Mouse (Mus musculus): ENCODE measurements at regions not wholly inside any gene's neighbourhood (a gene's known extent, or its start where the extent isn't known, plus 50 kb on each side); places are given as distances from the start of the nearest gene placed in this dataset. TPM values are rescaled to one million over a fixed set of nuclear protein-coding genes. Genes with fewer than 3 reads are reported as not detected.

DNA sequence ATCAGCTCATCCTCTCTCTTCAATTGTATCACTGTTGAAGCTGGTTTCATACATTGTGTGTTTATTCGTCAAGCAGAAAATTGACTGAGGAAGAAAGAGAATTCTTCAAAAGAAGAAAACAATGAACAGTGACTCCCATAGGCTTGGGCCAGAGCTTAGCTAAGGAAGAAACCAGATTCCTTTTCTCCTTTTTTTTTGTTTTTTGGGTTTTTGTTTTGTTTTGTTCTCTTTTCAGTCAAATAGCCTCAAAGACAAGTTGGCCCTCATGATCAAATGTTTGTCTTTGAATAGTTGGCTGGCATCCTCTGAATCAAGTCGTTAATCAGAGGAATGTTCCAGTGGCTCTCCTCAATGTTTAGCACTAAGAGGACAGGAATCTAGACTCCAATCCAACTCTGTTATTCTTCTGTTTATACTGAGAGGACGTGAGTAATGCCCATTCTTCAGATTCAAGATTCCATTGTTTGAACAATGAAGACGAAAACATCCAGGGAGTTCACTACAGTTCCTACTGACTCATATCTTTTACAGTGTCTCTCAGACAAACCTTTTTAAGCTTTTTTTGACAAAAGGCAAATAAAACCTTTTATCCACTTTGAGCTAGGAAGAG lies 86.1 kb upstream of the Adgrl4 start:
- H3K4me1 ChIP-seq (ENCODE audit: control insufficient read depth, insufficient read depth, low read length) = no peaks in the 10 kb centered on the region
- H3K27ac ChIP-seq (ENCODE audit: low read depth, low read length) = no peak overlapping the region
- no peak overlapping the region for H3K9ac ChIP-seq (ENCODE audit: low read length)
- ATAC-seq (ENCODE audit: low FRiP score) (no peak), DNase-seq (ENCODE audit: low spot score, missing footprints) (peak; percentile 37)
- no peak overlapping the region for H3K4me3 ChIP-seq (ENCODE audit: low read depth, low read length)
- no peaks in the 10 kb centered on the region for H3K9me3 ChIP-seq (ENCODE audit: control insufficient read depth, low read length)
- WGBS = 49% methylated on average over 4 of the region's 4 CpGs
- H3K27me3 ChIP-seq (ENCODE audit: control insufficient read depth, insufficient read depth, low read length) = no peaks in the 10 kb centered on the region
- no peak overlapping the region for H3K4me2 ChIP-seq
- H3K36me3 ChIP-seq (ENCODE audit: control insufficient read depth, insufficient read depth, low read length) = no peaks in the 10 kb centered on the region

DNA sequence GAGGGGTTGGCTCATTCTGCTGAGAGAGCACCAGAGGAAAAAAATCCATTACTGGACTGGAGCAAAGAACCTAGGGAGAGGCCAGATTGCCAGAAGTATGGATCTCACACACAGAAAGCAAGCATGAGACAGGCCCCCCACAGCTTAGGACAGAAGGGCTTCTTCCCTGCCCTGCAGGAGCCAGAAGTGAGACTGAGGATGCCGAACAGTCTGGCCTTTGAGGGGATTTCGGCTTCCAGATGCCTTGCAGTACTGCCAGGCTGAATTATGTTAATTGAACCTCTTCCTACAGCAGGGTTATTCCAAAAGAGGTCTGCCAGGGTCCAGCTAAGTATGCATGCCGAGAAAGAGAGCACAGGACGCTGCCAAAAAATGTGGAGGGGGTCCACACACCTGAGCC lies 71.4 kb upstream of the Adgrl4 start:
- WGBS = 13% methylated on average over 4 of the region's 4 CpGs
- Histone ChIP-seq H3K4me2 (no peak overlapping the region), H3K36me3 (ENCODE audit: control insufficient read depth, insufficient read depth, low read length) (no peaks in the 10 kb centered on the region), H3K4me3 (ENCODE audit: low read depth, low read length) (no peak overlapping the region), H3K27me3 (ENCODE audit: control insufficient read depth, insufficient read depth, low read length) (no peaks in the 10 kb centered on the region), H3K4me1 (ENCODE audit: control insufficient read depth, insufficient read depth, low read length) (no peaks in the 10 kb centered on the region), H3K9ac (ENCODE audit: low read length) (no peak overlapping the region), H3K9me3 (ENCODE audit: control insufficient read depth, low read length) (no peaks in the 10 kb centered on the region), H3K27ac (ENCODE audit: low read depth, low read length) (no peak overlapping the region)
- DNase-seq (ENCODE audit: low spot score, missing footprints) = no peak
- ATAC-seq (ENCODE audit: low FRiP score) = peak; percentile 82

DNA sequence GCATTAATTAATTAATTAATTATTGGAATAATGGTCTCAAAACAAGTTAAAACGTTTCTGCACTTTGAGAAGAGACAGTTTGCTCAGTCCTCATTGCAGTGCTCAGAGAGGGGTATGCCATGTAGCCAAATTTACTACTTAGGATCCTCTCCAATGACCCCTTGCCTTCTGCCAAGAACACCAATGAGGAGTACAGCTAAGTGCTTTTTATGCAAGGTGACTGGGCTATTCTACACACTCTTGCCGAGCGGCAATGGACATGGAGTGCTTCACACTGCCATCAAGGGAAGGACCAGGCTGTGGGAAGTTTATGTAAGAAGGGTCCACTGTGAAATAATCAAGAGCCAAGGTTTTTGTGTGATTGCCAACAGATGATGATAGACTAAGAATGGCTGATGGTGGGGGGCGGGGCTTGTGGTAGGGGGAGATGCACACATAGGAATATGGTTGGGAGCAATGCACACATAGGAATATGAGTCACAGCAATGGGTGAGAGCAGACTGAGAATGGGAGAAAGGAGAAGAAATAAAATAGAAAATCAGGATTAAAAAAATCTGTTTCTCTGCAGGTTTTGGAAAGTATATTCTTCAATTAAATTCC lies 70.9 kb upstream of the Adgrl4 start:
- ATAC-seq (ENCODE audit: low FRiP score) (peak; percentile 41), DNase-seq (ENCODE audit: low spot score, missing footprints) (no peak)
- Histone ChIP-seq H3K27me3 (ENCODE audit: control insufficient read depth, insufficient read depth, low read length) (no peaks in the 10 kb centered on the region), H3K9me3 (ENCODE audit: control insufficient read depth, low read length) (no peaks in the 10 kb centered on the region), H3K27ac (ENCODE audit: low read depth, low read length) (no peak overlapping the region), H3K9ac (ENCODE audit: low read length) (no peak overlapping the region), H3K4me3 (ENCODE audit: low read depth, low read length) (no peak overlapping the region), H3K36me3 (ENCODE audit: control insufficient read depth, insufficient read depth, low read length) (no peaks in the 10 kb centered on the region), H3K4me1 (ENCODE audit: control insufficient read depth, insufficient read depth, low read length) (no peaks in the 10 kb centered on the region), H3K4me2 (no peak overlapping the region)
- WGBS = 72% methylated on average over 4 of the region's 4 CpGs

DNA sequence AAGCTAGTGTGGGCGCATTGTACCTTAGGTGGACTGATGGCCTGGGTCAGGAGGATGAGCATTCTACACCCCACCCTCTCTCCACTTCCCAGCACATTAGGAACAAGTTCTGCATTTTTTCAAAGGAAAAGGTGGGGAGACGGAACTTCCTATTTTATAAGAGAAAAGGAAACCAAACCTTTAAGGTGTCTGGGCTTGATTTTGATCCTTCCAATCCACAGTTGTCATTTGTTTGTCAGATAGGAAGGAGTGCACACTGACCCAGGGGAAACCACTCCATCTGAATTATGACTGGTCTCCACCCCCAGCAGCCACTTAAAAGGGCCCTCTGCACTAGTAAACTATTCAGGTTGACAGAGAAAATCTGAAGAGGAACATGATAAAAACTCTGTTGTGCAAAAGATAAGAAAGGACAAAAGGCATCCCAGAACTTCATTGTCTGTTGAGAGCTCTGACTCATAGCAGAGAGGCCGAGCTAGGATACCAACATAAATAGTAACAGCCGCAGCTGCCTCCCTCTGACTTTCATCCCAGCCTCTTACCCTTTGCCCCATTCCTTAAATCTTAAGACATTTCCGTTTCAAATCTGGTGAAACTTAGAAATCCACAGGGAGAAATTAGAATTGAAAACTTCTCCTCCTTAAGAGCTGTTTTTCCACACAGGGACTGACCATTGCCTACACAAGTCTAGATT lies 54.2 kb upstream of the Adgrl4 start:
- no peak overlapping the region for H3K9ac ChIP-seq (ENCODE audit: low read length)
- no peaks in the 10 kb centered on the region for H3K4me1 ChIP-seq (ENCODE audit: control insufficient read depth, insufficient read depth, low read length)
- 81% methylated on average over 5 of the region's 5 CpGs for WGBS
- no peak overlapping the region for H3K4me3 ChIP-seq (ENCODE audit: low read depth, low read length)
- H3K4me2 ChIP-seq = no peak overlapping the region
- no peaks in the 10 kb centered on the region for H3K36me3 ChIP-seq (ENCODE audit: control insufficient read depth, insufficient read depth, low read length)
- H3K9me3 ChIP-seq (ENCODE audit: control insufficient read depth, low read length) = no peaks in the 10 kb centered on the region
- ATAC-seq (ENCODE audit: low FRiP score) (no peak), DNase-seq (ENCODE audit: low spot score, missing footprints) (no peak)
- no peak overlapping the region for H3K27ac ChIP-seq (ENCODE audit: low read depth, low read length)
- H3K27me3 ChIP-seq (ENCODE audit: control insufficient read depth, insufficient read depth, low read length) = no peaks in the 10 kb centered on the region

DNA sequence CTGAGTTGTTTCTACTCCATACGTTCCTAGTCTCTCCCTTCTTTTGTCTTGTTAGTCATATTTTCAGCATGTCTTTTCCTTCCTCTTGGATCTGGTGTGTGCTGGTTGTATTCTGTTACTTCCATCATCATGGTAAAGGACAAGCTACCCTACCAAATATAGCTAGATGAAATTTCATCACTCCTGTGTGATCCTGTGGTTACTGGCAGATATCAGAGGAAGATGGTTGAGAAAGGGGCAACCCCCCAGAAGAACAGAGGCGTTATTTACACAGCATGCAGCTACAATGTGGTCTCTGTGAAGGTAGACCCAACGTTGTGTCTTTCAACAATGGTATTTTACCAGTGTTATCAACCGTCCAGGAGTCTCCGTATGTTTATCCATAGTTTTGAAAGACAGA lies 52.8 kb upstream of the Adgrl4 start:
- ATAC-seq (ENCODE audit: low FRiP score) (no peak), DNase-seq (ENCODE audit: low spot score, missing footprints) (no peak)
- Histone ChIP-seq H3K4me1 (ENCODE audit: control insufficient read depth, insufficient read depth, low read length) (no peaks in the 10 kb centered on the region), H3K27me3 (ENCODE audit: control insufficient read depth, insufficient read depth, low read length) (no peaks in the 10 kb centered on the region), H3K4me2 (no peak overlapping the region), H3K27ac (ENCODE audit: low read depth, low read length) (no peak overlapping the region), H3K36me3 (ENCODE audit: control insufficient read depth, insufficient read depth, low read length) (no peaks in the 10 kb centered on the region), H3K9ac (ENCODE audit: low read length) (no peak overlapping the region), H3K9me3 (ENCODE audit: control insufficient read depth, low read length) (no peaks in the 10 kb centered on the region), H3K4me3 (ENCODE audit: low read depth, low read length) (no peak overlapping the region)
- WGBS = 79% methylated on average over 5 of the region's 5 CpGs

DNA sequence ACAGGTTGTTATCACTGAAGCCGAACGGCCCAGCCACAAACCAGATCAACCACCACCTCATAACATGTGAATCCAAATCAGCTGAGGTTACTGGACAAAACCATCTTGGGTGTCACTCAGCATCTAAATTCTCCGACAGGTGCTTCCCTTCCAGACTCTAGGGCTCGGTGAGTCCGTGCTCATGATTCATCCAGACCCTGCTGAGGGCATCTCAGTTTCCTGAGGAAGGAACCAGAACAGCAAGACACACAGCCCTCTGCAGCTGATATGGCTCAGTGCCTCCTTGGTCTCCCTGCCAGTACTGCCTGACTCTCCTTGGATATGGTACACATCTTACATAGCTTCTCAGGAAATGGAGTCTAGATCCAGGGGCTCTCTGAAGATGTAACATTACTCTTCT lies 51.6 kb upstream of the Adgrl4 start:
- Histone ChIP-seq H3K4me2 (no peak overlapping the region), H3K9me3 (ENCODE audit: control insufficient read depth, low read length) (no peaks in the 10 kb centered on the region), H3K4me3 (ENCODE audit: low read depth, low read length) (no peak overlapping the region), H3K27ac (ENCODE audit: low read depth, low read length) (no peak overlapping the region), H3K27me3 (ENCODE audit: control insufficient read depth, insufficient read depth, low read length) (no peaks in the 10 kb centered on the region), H3K9ac (ENCODE audit: low read length) (no peak overlapping the region), H3K4me1 (ENCODE audit: control insufficient read depth, insufficient read depth, low read length) (no peaks in the 10 kb centered on the region), H3K36me3 (ENCODE audit: control insufficient read depth, insufficient read depth, low read length) (no peaks in the 10 kb centered on the region)
- DNase-seq (ENCODE audit: low spot score, missing footprints) = no peak
- no peak for ATAC-seq (ENCODE audit: low FRiP score)
- WGBS = 90% methylated on average over 5 of the region's 5 CpGs

Small RNA genes lying in the stretch of these regions (microRNA-seq; reads per million reads assigned to microRNA genes)
- gene Mir3963 = not detected

Measured in midbrain, embryonic 11.5 days (tissue).